In the genomic region with DNA sequence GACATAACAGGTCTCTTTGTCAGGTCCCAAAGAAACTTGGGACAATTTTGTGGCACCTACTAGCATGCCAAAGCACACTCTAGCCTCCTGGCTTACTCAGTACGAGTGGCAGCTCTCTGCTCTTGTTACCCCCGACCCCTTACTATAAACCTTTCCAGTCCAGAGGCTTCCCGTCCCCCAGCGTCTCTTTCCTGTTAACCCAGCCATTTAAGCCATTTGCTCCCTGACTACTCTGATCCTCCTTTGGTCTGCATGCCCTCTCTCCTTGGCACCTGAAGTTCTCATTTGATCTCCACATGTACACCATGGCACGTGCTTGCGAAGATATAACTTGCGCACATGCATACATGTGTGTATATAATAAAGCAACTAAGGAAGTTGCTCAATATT, we compare ENCODE assay signal across 8 mouse cellular contexts. TPM values are rescaled to one million over a fixed set of nuclear protein-coding genes. Genes with fewer than 3 reads are reported as not detected.
DNase-seq lines count a peak whose midpoint lies in the region; ATAC-seq and TF ChIP-seq lines count a peak whose summit lies in the region.

No protein-coding gene starts in this region.

- TF ChIP-seq POLR2A in MEL (IDR thresholded peaks at IDR 0.05; ENCODE audit: control insufficient read depth in 1 of 2, insufficient read depth in 1 of 2, low read depth in 1 of 2, low read length in 2 of 2, poor library complexity in 1 of 2), result no peak

- H3K9me3 ChIP-seq in heart, embryonic 14.5 days (ENCODE audit: control insufficient read depth, low read length), result no peaks in the 10 kb centered on the region
- H3K9me3 ChIP-seq in MEL (replicated peaks; ENCODE audit: insufficient read depth, low read length), result no peaks in the 10 kb centered on the region
- H3K9me3 ChIP-seq in heart, postnatal 0 days (replicated peaks; ENCODE audit: control insufficient read depth, low read length), result no peaks in the 10 kb centered on the region
- H3K9me3 ChIP-seq in midbrain, embryonic 11.5 days (ENCODE audit: control insufficient read depth, low read length), result no peaks in the 10 kb centered on the region

- peak overlapping the region; percentile 66 to 71; a peak in 3 of 4 replicates for H3K4me3 ChIP-seq in heart, embryonic 14.5 days (ENCODE audit: control insufficient read depth in 1 of 2, insufficient read depth in 1 of 2, low read depth in 1 of 2, low read length in 2 of 2)
- peak overlapping the region; percentile 85 to 97 for H3K4me3 ChIP-seq in MEL (ENCODE audit: control insufficient read depth in 1 of 2, insufficient read depth in 1 of 2, low read depth in 2 of 2, low read length in 2 of 2)
- H3K4me3 ChIP-seq in heart, postnatal 0 days (ENCODE audit: low read depth, low read length), result peak overlapping the region; percentile 61
- H3K4me3 ChIP-seq in midbrain, embryonic 11.5 days (ENCODE audit: low read depth, low read length), result peak overlapping the region; percentile 54

- WGBS in heart, embryonic 14.5 days, result 55% methylated on average over 7 of the region's 7 CpGs
- 54% methylated on average over 7 of the region's 7 CpGs for WGBS in heart, postnatal 0 days
- 61% methylated on average over 7 of the region's 7 CpGs for WGBS in midbrain, embryonic 11.5 days

- TF ChIP-seq CTCF in MEL (IDR thresholded peaks at IDR 0.05 in 2 of 3, conservative IDR thresholded peaks at IDR 0.05 in 1 of 3; ENCODE audit: control insufficient read depth in 1 of 3, insufficient read depth in 1 of 3, low read depth in 2 of 3, low read length in 3 of 3, poor library complexity in 1 of 3, severe bottlenecking in 1 of 3), result no peak
- no peak for TF ChIP-seq CTCF in heart, postnatal 0 days (IDR thresholded peaks at IDR 0.05; ENCODE audit: low read depth)

- intact Hi-C loops in heart, postnatal 14 days (cut with DNase I), result loop anchor here (10.0 kb wide), 1 partner anchor 94 kb away; no protein-coding TSS in a partner anchor

- H3K79me2 ChIP-seq in MEL (ENCODE audit: control insufficient read depth, insufficient read depth, low read length, poor library complexity), result peaks cover 5% of the 10 kb centered on the region; the same call in 1 of the 2 replicates

- peaks cover 13% of the 10 kb centered on the region for H3K36me3 ChIP-seq in heart, embryonic 14.5 days (ENCODE audit: control insufficient read depth, insufficient read depth, low read length)
- H3K36me3 ChIP-seq in MEL (ENCODE audit: control insufficient read depth in 1 of 2, insufficient read depth in 2 of 2, low read length in 2 of 2), result peaks cover 0 to 3% of the 10 kb centered on the region in 2 experiments; a peak in 2 of 4 replicates
- H3K36me3 ChIP-seq in heart, postnatal 0 days (replicated peaks; ENCODE audit: control insufficient read depth, insufficient read depth, low read length), result peaks cover 10% of the 10 kb centered on the region; the same call in 1 of the 2 replicates
- no peaks in the 10 kb centered on the region for H3K36me3 ChIP-seq in midbrain, embryonic 11.5 days (ENCODE audit: control insufficient read depth, insufficient read depth, low read length)

- H3K4me2 ChIP-seq in heart, embryonic 14.5 days (ENCODE audit: low read length), result peak overlapping the region; percentile 91
- peak overlapping the region; percentile 67 for H3K4me2 ChIP-seq in heart, postnatal 0 days (ENCODE audit: low read depth, low read length)
- H3K4me2 ChIP-seq in midbrain, embryonic 11.5 days, result peak overlapping the region; percentile 84

- peaks cover 10 to 19% of the 10 kb centered on the region in 2 experiments for H3K4me1 ChIP-seq in heart, embryonic 14.5 days (ENCODE audit: control insufficient read depth in 2 of 2, insufficient read depth in 2 of 2, low read length in 2 of 2)
- peaks cover 2 to 14% of the 10 kb centered on the region in 2 experiments; a peak in 3 of 4 replicates for H3K4me1 ChIP-seq in MEL (ENCODE audit: control insufficient read depth in 1 of 2, insufficient read depth in 2 of 2, low read length in 2 of 2)
- H3K4me1 ChIP-seq in heart, postnatal 0 days (ENCODE audit: control insufficient read depth, insufficient read depth), result peaks cover 6% of the 10 kb centered on the region
- H3K4me1 ChIP-seq in midbrain, embryonic 11.5 days (ENCODE audit: control insufficient read depth, insufficient read depth, low read length), result peaks cover 25% of the 10 kb centered on the region

- no peak for DNase-seq in heart, postnatal 14 days
- no peak for DNase-seq in MEL (ENCODE audit: low read depth, low spot score)
- DNase-seq in heart, postnatal 0 days (ENCODE audit: low spot score), result no peak
- DNase-seq in midbrain, embryonic 11.5 days (ENCODE audit: low spot score, missing footprints), result no peak
- DNase-seq in left cerebral cortex, adult 18-20 months (ENCODE audit: low spot score in 2 of 2), result no peak
- DNase-seq in spleen, adult 12 weeks (ENCODE audit: low spot score), result no peak

- no peak for TF ChIP-seq RAD21 in MEL (IDR thresholded peaks at IDR 0.05; ENCODE audit: low read depth, low read length)

- no peaks in the 10 kb centered on the region for H3K27me3 ChIP-seq in heart, embryonic 14.5 days (ENCODE audit: control insufficient read depth, insufficient read depth, low read length)
- peaks cover 0 to 3% of the 10 kb centered on the region in 2 experiments; a peak in 2 of 4 replicates for H3K27me3 ChIP-seq in MEL (ENCODE audit: control insufficient read depth in 1 of 2, insufficient read depth in 2 of 2, low read length in 2 of 2)
- no peaks in the 10 kb centered on the region for H3K27me3 ChIP-seq in heart, postnatal 0 days (ENCODE audit: control insufficient read depth, insufficient read depth, low read length)
- no peaks in the 10 kb centered on the region for H3K27me3 ChIP-seq in midbrain, embryonic 11.5 days (ENCODE audit: control insufficient read depth, insufficient read depth, low read length)

- TF ChIP-seq EP300 in MEL (IDR thresholded peaks at IDR 0.05; ENCODE audit: low read depth in 1 of 2, low read length in 2 of 2), result no peak
- no peak for TF ChIP-seq EP300 in heart, postnatal 0 days (IDR thresholded peaks at IDR 0.05; ENCODE audit: low read depth)

- H3K9ac ChIP-seq in heart, embryonic 14.5 days (ENCODE audit: low read length), result peak overlapping the region; percentile 83
- peak overlapping the region; percentile 93 for H3K9ac ChIP-seq in MEL (ENCODE audit: control insufficient read depth, low read depth, low read length, poor library complexity, severe bottlenecking)
- peak overlapping the region; percentile 54 for H3K9ac ChIP-seq in heart, postnatal 0 days (replicated peaks; ENCODE audit: low read depth, low read length)
- H3K9ac ChIP-seq in midbrain, embryonic 11.5 days (ENCODE audit: low read length), result peak overlapping the region; percentile 60

- ATAC-seq in heart, embryonic 14.5 days (ENCODE audit: insufficient number of reproducible peaks, insufficient read depth, low FRiP score, low read depth), result no peak
- no peak for ATAC-seq in heart, postnatal 0 days (ENCODE audit: insufficient read depth, low read depth)
- no peak for ATAC-seq in midbrain, embryonic 11.5 days (ENCODE audit: low FRiP score)
- ATAC-seq in erythroid progenitor cell, adult 5-6 weeks (replicated peaks; ENCODE audit: low FRiP score, poor library complexity, severe bottlenecking), result no peak

- H3K27ac ChIP-seq in heart, embryonic 14.5 days (replicated peaks in 1 of 2; ENCODE audit: control insufficient read depth in 1 of 2, insufficient read depth in 1 of 2, low read depth in 2 of 2, low read length in 2 of 2), result peak overlapping the region; percentile 52 to 98
- H3K27ac ChIP-seq in MEL (ENCODE audit: control insufficient read depth, low read depth, low read length), result peak overlapping the region; percentile 92
- H3K27ac ChIP-seq in heart, postnatal 0 days (ENCODE audit: low read depth), result peak overlapping the region; percentile 96
- no peak overlapping the region for H3K27ac ChIP-seq in midbrain, embryonic 11.5 days (ENCODE audit: low read depth, low read length)

RNA-seq across cellular contexts. Expression of a gene that starts 1.4 kb away (rescaled TPM):
- 72.1 and 74.9 TPM in 2 replicates for polyA plus RNA-seq in heart, embryonic 14.5 days (2014; fragmentation: Nextera tagmentation; extraction: Ambion mirVana)
- total RNA-seq in heart, postnatal 14 days (2021), result 10 to 100 TPM; 61.4 to 65.0 TPM
- 43.0 and 55.9 TPM in 2 replicates for total RNA-seq in MEL (2012; rRNA removed)
- polyA plus RNA-seq in MEL (2012; ENCODE audit: insufficient read depth in 1 of 2, insufficient read length in 2 of 2, low read depth in 1 of 2, low replicate concordance in 2 of 2, missing spikeins in 1 of 2), result 10 to 100 TPM in 1 of 2 experiments, not detected in 1; 51.7 TPM
- total RNA-seq in heart, postnatal 0 days (2014; rRNA removed; ENCODE audit: low replicate concordance), result 55.6 and 60.8 TPM in 2 replicates
- polyA plus RNA-seq in heart, postnatal 0 days (2015; fragmentation: Nextera tagmentation; extraction: Ambion mirVana), result 99.5 and 100 TPM in 2 replicates
- polyA plus RNA-seq in midbrain, embryonic 11.5 days (2014; fragmentation: Nextera tagmentation; extraction: Ambion mirVana), result 37.8 and 41.2 TPM in 2 replicates
- total RNA-seq in erythroid progenitor cell, adult 5-6 weeks (2015; ENCODE audit: low replicate concordance), result 15.9 and 29.8 TPM in 2 replicates
- total RNA-seq in erythroid progenitor cell, adult 5-6 weeks (2017; ENCODE audit: low replicate concordance), result 3.9 and 4.3 TPM in 2 replicates
- total RNA-seq in left cerebral cortex, adult 18-20 months (2021), result 10 to 100 TPM; 34.3 to 38.1 TPM

RNA-seq across cellular contexts. Expression of a gene that starts 13.0 kb away (rescaled TPM):
- 5.4 and 6.4 TPM in 2 replicates for polyA plus RNA-seq in heart, embryonic 14.5 days (2014; fragmentation: Nextera tagmentation; extraction: Ambion mirVana)
- 1 to 10 TPM; 2.6 to 4.3 TPM for total RNA-seq in heart, postnatal 14 days (2021)
- total RNA-seq in MEL (2012; rRNA removed), result 3.2 and 3.3 TPM in 2 replicates
- polyA plus RNA-seq in MEL (2012; ENCODE audit: insufficient read depth in 1 of 2, insufficient read length in 2 of 2, low read depth in 1 of 2, low replicate concordance in 2 of 2, missing spikeins in 1 of 2), result 1 to 10 TPM in 1 of 2 experiments, not detected in 1; 6.0 TPM
- 2.3 and 3.7 TPM in 2 replicates for total RNA-seq in heart, postnatal 0 days (2014; rRNA removed; ENCODE audit: low replicate concordance)
- 2.3 and 2.5 TPM in 2 replicates for polyA plus RNA-seq in heart, postnatal 0 days (2015; fragmentation: Nextera tagmentation; extraction: Ambion mirVana)
- 16.1 and 17.7 TPM in 2 replicates for polyA plus RNA-seq in midbrain, embryonic 11.5 days (2014; fragmentation: Nextera tagmentation; extraction: Ambion mirVana)
- not detected in 2 replicates for total RNA-seq in erythroid progenitor cell, adult 5-6 weeks (2015; ENCODE audit: low replicate concordance)
- not detected in 2 replicates for total RNA-seq in erythroid progenitor cell, adult 5-6 weeks (2017; ENCODE audit: low replicate concordance)
- total RNA-seq in left cerebral cortex, adult 18-20 months (2021), result 100 to 1,000 TPM; 309 to 311 TPM

RNA-seq across cellular contexts. Expression of a gene that starts 24.3 kb away (rescaled TPM):
- polyA plus RNA-seq in heart, embryonic 14.5 days (2014; fragmentation: Nextera tagmentation; extraction: Ambion mirVana), result 0.53 and 2.2 TPM in 2 replicates
- total RNA-seq in heart, postnatal 14 days (2021), result 1 to 10 TPM in 1 of 2 experiments, under 1 TPM in 1; 0.22 to 1.4 TPM
- total RNA-seq in MEL (2012; rRNA removed), result not detected in 2 replicates
- polyA plus RNA-seq in MEL (2012; ENCODE audit: insufficient read depth in 1 of 2, insufficient read length in 2 of 2, low read depth in 1 of 2, low replicate concordance in 2 of 2, missing spikeins in 1 of 2), result 1 to 10 TPM in 1 of 2 experiments, not detected in 1; 1.1 TPM
- 3.8 and 15.2 TPM in 2 replicates for total RNA-seq in heart, postnatal 0 days (2014; rRNA removed; ENCODE audit: low replicate concordance)
- polyA plus RNA-seq in heart, postnatal 0 days (2015; fragmentation: Nextera tagmentation; extraction: Ambion mirVana), result 1.4 and 4.5 TPM in 2 replicates
- polyA plus RNA-seq in midbrain, embryonic 11.5 days (2014; fragmentation: Nextera tagmentation; extraction: Ambion mirVana), result 0.59 and 1.4 TPM in 2 replicates
- not detected in 2 replicates for total RNA-seq in erythroid progenitor cell, adult 5-6 weeks (2015; ENCODE audit: low replicate concordance)
- total RNA-seq in erythroid progenitor cell, adult 5-6 weeks (2017; ENCODE audit: low replicate concordance), result not detected in 2 replicates
- under 1 TPM in 1 of 2 experiments, not detected in 1; 0.49 TPM for total RNA-seq in left cerebral cortex, adult 18-20 months (2021)

RNA-seq across cellular contexts. Expression of a gene that starts 53.7 kb away (rescaled TPM):
- 30.6 and 31.1 TPM in 2 replicates for polyA plus RNA-seq in heart, embryonic 14.5 days (2014; fragmentation: Nextera tagmentation; extraction: Ambion mirVana)
- total RNA-seq in heart, postnatal 14 days (2021), result 10 to 100 TPM; 25.9 to 26.2 TPM
- total RNA-seq in MEL (2012; rRNA removed), result 6.5 and 7.4 TPM in 2 replicates
- 10 to 100 TPM in 1 of 2 experiments, not detected in 1; 15.6 TPM for polyA plus RNA-seq in MEL (2012; ENCODE audit: insufficient read depth in 1 of 2, insufficient read length in 2 of 2, low read depth in 1 of 2, low replicate concordance in 2 of 2, missing spikeins in 1 of 2)
- 7.7 and 19.7 TPM in 2 replicates for total RNA-seq in heart, postnatal 0 days (2014; rRNA removed; ENCODE audit: low replicate concordance)
- 33.6 and 34.1 TPM in 2 replicates for polyA plus RNA-seq in heart, postnatal 0 days (2015; fragmentation: Nextera tagmentation; extraction: Ambion mirVana)
- 30.0 and 30.2 TPM in 2 replicates for polyA plus RNA-seq in midbrain, embryonic 11.5 days (2014; fragmentation: Nextera tagmentation; extraction: Ambion mirVana)
- total RNA-seq in erythroid progenitor cell, adult 5-6 weeks (2015; ENCODE audit: low replicate concordance), result 6.5 and 21.0 TPM in 2 replicates
- total RNA-seq in erythroid progenitor cell, adult 5-6 weeks (2017; ENCODE audit: low replicate concordance), result 2.3 and 3.4 TPM in 2 replicates
- 10 to 100 TPM; 40.6 to 44.5 TPM for total RNA-seq in left cerebral cortex, adult 18-20 months (2021)

RNA-seq across cellular contexts. Expression of a gene that starts 54.4 kb away (rescaled TPM):
- polyA plus RNA-seq in heart, embryonic 14.5 days (2014; fragmentation: Nextera tagmentation; extraction: Ambion mirVana), result 47.2 and 52.3 TPM in 2 replicates
- total RNA-seq in heart, postnatal 14 days (2021), result 10 to 100 TPM; 24.9 to 26.8 TPM
- 87.5 and 101 TPM in 2 replicates for total RNA-seq in MEL (2012; rRNA removed)
- 100 to 1,000 TPM in 1 of 2 experiments, not detected in 1; 222 TPM for polyA plus RNA-seq in MEL (2012; ENCODE audit: insufficient read depth in 1 of 2, insufficient read length in 2 of 2, low read depth in 1 of 2, low replicate concordance in 2 of 2, missing spikeins in 1 of 2)
- 34.2 and 49.6 TPM in 2 replicates for total RNA-seq in heart, postnatal 0 days (2014; rRNA removed; ENCODE audit: low replicate concordance)
- polyA plus RNA-seq in heart, postnatal 0 days (2015; fragmentation: Nextera tagmentation; extraction: Ambion mirVana), result 33.7 and 38.2 TPM in 2 replicates
- polyA plus RNA-seq in midbrain, embryonic 11.5 days (2014; fragmentation: Nextera tagmentation; extraction: Ambion mirVana), result 105 and 116 TPM in 2 replicates
- 25.2 and 34.8 TPM in 2 replicates for total RNA-seq in erythroid progenitor cell, adult 5-6 weeks (2015; ENCODE audit: low replicate concordance)
- 7.6 and 13.0 TPM in 2 replicates for total RNA-seq in erythroid progenitor cell, adult 5-6 weeks (2017; ENCODE audit: low replicate concordance)
- 10 to 100 TPM; 43.9 to 54.1 TPM for total RNA-seq in left cerebral cortex, adult 18-20 months (2021)

Comparison
In these comparisons a context has a peak if more than half of its experiments do, and no peak if none do; other contexts are left out.
1. RNA of a gene that starts 13.0 kb away (total RNA-seq): 309 to 311 TPM in left cerebral cortex, adult 18-20 months; 2.6 to 4.3 TPM in heart, postnatal 14 days, 3.2 to 3.3 TPM in MEL, 2.3 to 3.7 TPM in heart, postnatal 0 days and not detected in erythroid progenitor cell, adult 5-6 weeks; every median in the first group is over 10 times any median in the second.
2. Peak in every context shown above with its lines, with median percentiles within 50 percentile points of each other: H3K4me2 ChIP-seq, H3K4me3 ChIP-seq and H3K9ac ChIP-seq.